Mouse (Mus musculus): ENCODE results near the gene Magi3. TPM values are rescaled to one million over a fixed set of nuclear protein-coding genes. Genes with fewer than 3 reads are reported as not detected.

Gene Magi3
- polyA plus RNA-seq, 1 experiment: 10.3 TPM

GRCm38 (mm10) chr3:103987831-103988432, 232.2 kb downstream of the Magi3 start:
- H3K4me1 ChIP-seq (ENCODE audit: control insufficient read depth, insufficient read depth, insufficient read length, low read length): no peaks in the 10 kb centered on the region
- no peak overlapping the region for H3K4me3 ChIP-seq (ENCODE audit: low read depth, low read length)
- no peak for TF ChIP-seq CTCF (IDR thresholded peaks at IDR 0.05; ENCODE audit: extremely low read depth, insufficient read length, insufficient replicate concordance, low read depth, low read length)
- no peak for TF ChIP-seq POLR2A (IDR thresholded peaks at IDR 0.05; ENCODE audit: low read depth, low read length)
- no peak overlapping the region for H3K27ac ChIP-seq (ENCODE audit: insufficient read depth, low read depth, low read length)
- peaks cover 9% of the 10 kb centered on the region for H3K36me3 ChIP-seq (ENCODE audit: control insufficient read depth, insufficient read depth, low read length)
- H3K27me3 ChIP-seq (ENCODE audit: control insufficient read depth, insufficient read depth, low read length): no peaks in the 10 kb centered on the region
- WGBS: 63% methylated on average over 5 of the region's 5 CpGs

DNA sequence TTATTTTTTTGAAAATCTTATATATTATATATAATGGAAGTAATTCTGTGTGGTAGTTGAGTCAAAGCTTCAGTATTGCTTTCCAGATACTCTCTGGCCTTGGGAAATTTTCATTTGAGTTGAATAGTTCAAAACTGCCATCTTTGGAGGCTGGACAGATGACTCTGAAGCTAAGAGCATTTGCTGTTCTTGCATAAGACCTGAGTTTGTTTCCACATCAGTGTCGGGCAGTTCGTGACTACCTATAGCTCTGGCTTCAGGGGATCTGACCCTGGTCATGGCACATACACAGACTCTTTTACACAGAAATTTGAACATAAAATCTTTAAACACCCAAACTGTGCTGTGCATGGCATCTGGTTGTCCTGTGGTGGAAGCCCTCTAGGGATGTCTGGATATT, 235.0 kb downstream of the Magi3 start:
- Histone ChIP-seq H3K27me3 (ENCODE audit: control insufficient read depth, insufficient read depth, low read length) (no peaks in the 10 kb centered on the region), H3K4me1 (ENCODE audit: control insufficient read depth, insufficient read depth, insufficient read length, low read length) (no peaks in the 10 kb centered on the region), H3K4me3 (ENCODE audit: low read depth, low read length) (no peak overlapping the region), H3K36me3 (ENCODE audit: control insufficient read depth, insufficient read depth, low read length) (peaks cover 8% of the 10 kb centered on the region; the same call in 1 of the 2 replicates), H3K27ac (ENCODE audit: insufficient read depth, low read depth, low read length) (no peak overlapping the region)
- no peak for TF ChIP-seq CTCF (IDR thresholded peaks at IDR 0.05; ENCODE audit: extremely low read depth, insufficient read length, insufficient replicate concordance, low read depth, low read length)
- WGBS: 93% methylated on average over 2 of the region's 2 CpGs

GRCm38 (mm10) chr3:103984556-103984955, 235.6 kb downstream of the Magi3 start:
- WGBS: 71% methylated on average over 4 of the region's 4 CpGs
- no peak overlapping the region for H3K27ac ChIP-seq (ENCODE audit: insufficient read depth, low read depth, low read length)
- no peak overlapping the region for H3K4me3 ChIP-seq (ENCODE audit: low read depth, low read length)
- H3K27me3 ChIP-seq (ENCODE audit: control insufficient read depth, insufficient read depth, low read length): no peaks in the 10 kb centered on the region
- no peak for TF ChIP-seq CTCF (IDR thresholded peaks at IDR 0.05; ENCODE audit: extremely low read depth, insufficient read length, insufficient replicate concordance, low read depth, low read length)
- TF ChIP-seq POLR2A (IDR thresholded peaks at IDR 0.05; ENCODE audit: low read depth, low read length): no peak
- no peaks in the 10 kb centered on the region for H3K4me1 ChIP-seq (ENCODE audit: control insufficient read depth, insufficient read depth, insufficient read length, low read length)
- peaks cover 8% of the 10 kb centered on the region; the same call in 1 of the 2 replicates for H3K36me3 ChIP-seq (ENCODE audit: control insufficient read depth, insufficient read depth, low read length)

- H3K4me1 ChIP-seq (ENCODE audit: control insufficient read depth, insufficient read depth, insufficient read length, low read length): no peaks in the 10 kb centered on the region
- WGBS: 94% methylated on average over 2 of the region's 2 CpGs
- TF ChIP-seq POLR2A (IDR thresholded peaks at IDR 0.05; ENCODE audit: low read depth, low read length): no peak
- H3K27ac ChIP-seq (ENCODE audit: insufficient read depth, low read depth, low read length): no peak overlapping the region
- no peak overlapping the region for H3K4me3 ChIP-seq (ENCODE audit: low read depth, low read length)
- H3K27me3 ChIP-seq (ENCODE audit: control insufficient read depth, insufficient read depth, low read length): no peaks in the 10 kb centered on the region
- H3K36me3 ChIP-seq (ENCODE audit: control insufficient read depth, insufficient read depth, low read length): no peaks in the 10 kb centered on the region; the same call in 1 of the 2 replicates
These were observed 249.0 kb downstream of the Magi3 start for GRCm38 (mm10) chr3:103971157-103971556.

DNA sequence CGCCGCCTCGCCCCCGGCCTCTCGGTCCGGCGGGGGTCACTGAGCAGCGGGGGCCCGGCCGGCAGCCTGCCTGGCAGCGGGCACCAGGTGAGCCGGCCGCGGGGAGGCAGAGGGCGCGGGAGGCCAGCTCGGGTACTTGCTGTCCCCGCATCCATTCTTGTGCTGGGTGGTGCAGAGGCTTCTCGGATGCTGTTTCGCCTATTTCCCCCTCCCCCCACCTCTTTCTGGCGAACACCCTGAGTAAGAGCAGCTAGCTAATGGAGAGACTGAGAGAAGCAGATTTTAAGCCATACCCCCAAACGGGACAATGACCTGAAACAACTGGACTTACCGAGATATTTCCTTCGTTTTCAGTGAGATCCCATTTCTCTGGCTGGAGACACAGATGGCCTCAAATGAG, 251.5 kb downstream of the Magi3 start:
- TF ChIP-seq POLR2A (IDR thresholded peaks at IDR 0.05; ENCODE audit: low read depth, low read length) (no peak), CTCF (IDR thresholded peaks at IDR 0.05; ENCODE audit: extremely low read depth, insufficient read length, insufficient replicate concordance, low read depth, low read length) (no peak)
- Histone ChIP-seq H3K36me3 (ENCODE audit: control insufficient read depth, insufficient read depth, low read length) (peaks cover 2% of the 10 kb centered on the region), H3K4me3 (ENCODE audit: low read depth, low read length) (peak overlapping the region; percentile 80), H3K27me3 (ENCODE audit: control insufficient read depth, insufficient read depth, low read length) (no peaks in the 10 kb centered on the region), H3K27ac (ENCODE audit: insufficient read depth, low read depth, low read length) (no peak overlapping the region), H3K4me1 (ENCODE audit: control insufficient read depth, insufficient read depth, insufficient read length, low read length) (no peaks in the 10 kb centered on the region)
- under 1% methylated on average over 24 of the region's 24 CpGs for WGBS

GRCm38 (mm10) chr3:103967861-103968691, 252.1 kb downstream of the Magi3 start, which contains the start of gene Phtf1:
TSS of gene Phtf1 (plus strand) at chr3:103968110.
- Histone ChIP-seq H3K36me3 (ENCODE audit: control insufficient read depth, insufficient read depth, low read length) (peaks cover 2% of the 10 kb centered on the region), H3K4me3 (ENCODE audit: low read depth, low read length) (peak within 1 kb of the TSS; percentile 80), H3K27me3 (ENCODE audit: control insufficient read depth, insufficient read depth, low read length) (no peaks in the 10 kb centered on the region), H3K4me1 (ENCODE audit: control insufficient read depth, insufficient read depth, insufficient read length, low read length) (no peaks in the 10 kb centered on the region), H3K27ac (ENCODE audit: insufficient read depth, low read depth, low read length) (peak within 1 kb of the TSS; percentile 50)
- no peak for TF ChIP-seq CTCF (IDR thresholded peaks at IDR 0.05; ENCODE audit: extremely low read depth, insufficient read length, insufficient replicate concordance, low read depth, low read length)
- 0 out of 2 replicates have a peak, but pooled peaks have one; percentile 17 for TF ChIP-seq POLR2A (IDR thresholded peaks at IDR 0.05; ENCODE audit: low read depth, low read length)
- WGBS: under 1% methylated on average over 70 of the region's 70 CpGs

DNA sequence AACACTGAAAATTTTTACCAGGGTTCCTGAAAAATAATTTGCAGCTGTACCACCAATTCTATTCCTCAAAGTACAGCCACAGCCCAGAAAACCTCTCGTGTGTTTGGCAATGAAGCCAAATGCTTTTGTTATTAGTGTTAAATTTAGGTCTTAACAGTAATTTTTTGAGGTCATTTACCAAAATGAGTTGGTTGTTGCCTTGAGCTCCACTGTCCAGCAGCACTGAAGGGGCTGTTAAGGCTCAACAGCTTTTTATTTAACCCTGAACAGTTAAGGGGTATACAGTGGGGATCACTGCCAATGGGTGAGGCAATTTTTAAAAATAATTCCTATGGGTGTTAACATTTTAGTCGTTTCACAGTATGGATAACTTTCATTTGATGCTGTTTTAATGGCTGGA, 252.9 kb downstream of the Magi3 start:
- Histone ChIP-seq H3K36me3 (ENCODE audit: control insufficient read depth, insufficient read depth, low read length) (peaks cover 6% of the 10 kb centered on the region), H3K27ac (ENCODE audit: insufficient read depth, low read depth, low read length) (no peak overlapping the region), H3K4me1 (ENCODE audit: control insufficient read depth, insufficient read depth, insufficient read length, low read length) (no peaks in the 10 kb centered on the region), H3K4me3 (ENCODE audit: low read depth, low read length) (no peak overlapping the region), H3K27me3 (ENCODE audit: control insufficient read depth, insufficient read depth, low read length) (no peaks in the 10 kb centered on the region)
- WGBS: 22% methylated on average over 2 of the region's 2 CpGs
- TF ChIP-seq POLR2A (IDR thresholded peaks at IDR 0.05; ENCODE audit: low read depth, low read length) (no peak), CTCF (IDR thresholded peaks at IDR 0.05; ENCODE audit: extremely low read depth, insufficient read length, insufficient replicate concordance, low read depth, low read length) (no peak)

Measured in small intestine, adult 2 months (tissue).